Mouse (Mus musculus) cerebellum, adult 8-10 months (tissue): ENCODE measurements around the gene Pzp.

Source experiments
- DNase-seq: peaks from one replicate; pipeline ENCODE4 v3.0.0; 2022

The Pzp gene

DNA sequence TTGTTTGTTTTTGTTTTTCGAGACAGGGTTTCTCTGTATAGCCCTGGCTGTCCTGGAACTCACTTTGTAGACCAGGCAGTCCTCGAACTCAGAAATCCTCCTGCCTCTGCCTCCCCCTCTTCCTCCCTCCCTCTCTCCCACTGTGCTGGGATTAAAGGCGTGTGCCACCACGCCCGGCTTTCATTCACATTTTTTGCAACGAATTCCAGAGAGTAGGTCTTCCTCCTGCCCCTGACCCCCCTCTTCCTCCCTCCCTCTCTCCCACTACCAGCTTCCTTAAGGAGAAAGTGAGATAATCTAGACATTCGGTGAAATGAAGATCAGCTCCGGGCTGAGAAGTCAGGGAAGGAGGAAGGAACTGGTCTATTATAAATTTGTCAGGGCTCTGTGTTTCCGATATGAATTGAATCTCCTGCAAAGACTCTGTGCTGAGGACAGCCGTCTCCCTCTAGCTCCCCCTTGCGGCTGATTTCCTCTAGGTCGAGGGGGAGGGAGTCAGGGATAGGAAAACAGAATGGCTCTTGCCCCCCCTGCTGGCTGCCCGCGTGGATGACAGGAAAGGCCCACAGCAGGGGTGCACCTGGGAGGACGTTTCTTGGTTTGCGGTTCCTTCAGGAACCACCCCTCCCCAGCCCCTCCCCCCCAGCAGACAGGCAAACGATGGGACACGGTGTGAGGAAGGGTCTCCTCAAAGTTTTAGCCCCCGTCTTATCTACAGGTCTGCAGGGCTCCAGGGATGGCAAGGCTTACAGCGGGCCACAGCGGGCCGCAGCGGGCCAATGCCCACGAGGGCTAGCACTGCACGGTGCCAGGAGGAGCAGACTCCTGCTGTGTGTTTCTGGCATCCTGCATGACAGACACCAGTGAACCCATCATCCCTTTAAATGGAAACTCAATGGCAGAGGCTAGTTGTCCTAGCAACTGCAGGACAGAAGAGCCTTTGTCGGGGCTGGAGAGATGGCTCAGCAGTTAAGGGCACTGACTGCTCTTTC lies 46.8 kb downstream of the Pzp start:
- DNase-seq = peak; percentile 98

DNA sequence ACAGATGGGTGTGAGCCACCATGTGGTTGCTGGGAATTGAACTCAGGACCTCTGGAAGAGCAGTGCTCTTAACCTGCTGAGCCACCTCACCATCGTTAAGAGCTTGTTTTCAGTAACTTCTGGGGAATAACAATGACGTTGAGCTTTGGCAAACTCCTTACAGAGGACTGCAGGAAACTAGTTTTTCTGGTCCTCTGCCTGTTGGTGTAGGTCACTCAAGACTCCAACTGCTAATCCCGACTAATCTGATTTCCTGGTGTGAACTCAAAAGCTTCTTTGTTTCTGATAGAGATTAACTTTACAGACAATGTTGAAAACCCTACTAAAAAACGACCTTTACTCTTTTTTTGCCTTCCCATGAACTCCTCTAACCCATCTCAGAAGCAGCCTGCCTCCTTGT lies 49.0 kb downstream of the Pzp start:
- no peak for DNase-seq

DNA sequence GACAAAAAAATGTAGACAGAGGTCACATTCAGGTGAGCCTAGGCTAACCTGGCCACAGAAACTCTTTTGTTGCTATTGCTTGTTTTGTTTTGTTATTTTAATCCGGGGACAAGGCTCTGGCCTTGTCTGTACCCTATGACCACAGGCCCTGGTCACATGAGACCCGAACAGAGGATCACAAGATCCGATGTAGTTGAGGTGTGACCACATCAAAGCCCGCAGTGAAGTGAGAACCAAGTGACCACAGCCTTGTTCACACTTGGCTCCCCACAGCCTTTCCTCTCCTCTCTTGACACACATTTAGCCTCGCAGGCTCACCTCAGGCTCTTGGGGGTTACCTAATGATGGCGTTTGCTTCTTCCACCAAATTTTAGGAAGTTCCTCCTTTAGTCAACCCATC lies 52.4 kb downstream of the Pzp start:
- no peak for DNase-seq

DNA sequence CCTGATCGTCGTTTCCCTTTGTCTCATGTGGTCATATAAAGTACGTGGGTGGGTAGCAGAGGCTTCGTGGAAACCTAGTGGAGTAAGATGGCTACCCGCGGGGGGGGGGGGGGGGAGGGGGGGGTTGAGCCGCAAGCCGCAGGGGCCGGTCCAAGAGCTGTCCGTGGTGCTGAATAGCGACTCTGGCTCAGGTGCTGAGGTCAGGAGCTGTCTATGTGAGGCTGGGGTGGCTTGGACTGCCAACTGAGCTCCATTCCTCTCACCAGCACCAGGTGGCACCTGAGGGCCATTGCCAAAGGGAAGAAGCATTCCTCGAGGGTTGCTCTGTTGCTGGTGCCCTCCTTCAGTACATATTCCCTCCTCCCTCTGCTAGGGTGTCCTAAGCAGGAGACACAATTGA lies 57.1 kb downstream of the Pzp start:
- no peak for DNase-seq

DNA sequence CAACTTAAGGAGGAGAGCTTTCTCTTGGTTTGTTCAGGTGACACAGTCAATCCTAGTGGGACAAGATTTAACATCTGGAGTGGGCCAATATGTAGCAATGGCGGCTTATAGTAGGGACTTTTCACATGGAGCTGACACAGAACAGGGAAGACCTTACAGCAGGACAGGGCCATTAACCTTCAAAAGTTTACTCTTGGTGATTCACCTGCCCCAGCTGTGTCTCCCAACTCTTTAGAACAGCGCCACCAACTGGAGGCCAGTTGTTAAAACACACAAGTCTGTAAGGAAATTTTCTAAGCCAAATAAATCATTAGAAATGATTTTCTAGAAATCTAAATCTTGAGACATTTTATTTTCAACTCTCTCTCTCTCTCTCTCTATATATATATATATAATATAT lies 59.2 kb downstream of the Pzp start:
- no peak for DNase-seq

DNA sequence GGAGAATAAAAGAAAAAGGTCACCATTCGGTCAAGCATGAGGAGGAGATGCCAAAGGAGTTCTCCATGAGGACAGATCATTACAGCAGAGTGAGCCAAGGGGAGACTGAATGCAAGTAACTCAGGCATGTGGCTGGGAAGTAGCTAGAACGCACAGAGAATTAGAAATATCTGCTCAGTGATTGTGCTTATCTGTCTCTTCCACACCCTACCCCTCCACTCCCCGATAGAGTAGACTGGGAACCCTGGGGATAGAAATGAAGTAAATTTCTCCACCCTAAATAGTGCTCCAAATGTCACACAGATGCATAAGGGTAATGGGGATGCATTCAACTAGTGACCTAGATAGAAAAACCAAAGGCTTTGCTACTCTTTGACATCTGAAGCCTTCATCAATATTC lies 60.0 kb downstream of the Pzp start:
- no peak for DNase-seq

DNA sequence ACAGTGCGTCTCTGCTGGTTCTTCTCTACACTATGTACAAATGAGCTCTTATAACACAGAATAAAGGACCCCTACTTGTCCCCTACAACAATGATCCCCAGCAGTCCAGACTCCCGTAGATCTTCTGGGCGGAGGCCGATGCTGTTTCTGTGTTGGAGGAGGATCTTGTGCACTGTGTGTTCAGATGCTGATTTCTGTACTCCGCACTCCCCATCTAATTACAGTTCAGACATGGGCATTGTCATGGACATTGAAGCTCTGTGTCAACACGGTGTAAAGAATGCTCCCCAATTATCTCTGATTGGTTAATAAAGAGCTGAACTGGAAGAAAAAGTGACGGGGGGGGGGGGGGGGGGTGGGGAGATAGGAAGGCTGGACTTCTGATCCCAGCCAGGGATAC lies 60.5 kb downstream of the Pzp start:
- no peak for DNase-seq

DNA sequence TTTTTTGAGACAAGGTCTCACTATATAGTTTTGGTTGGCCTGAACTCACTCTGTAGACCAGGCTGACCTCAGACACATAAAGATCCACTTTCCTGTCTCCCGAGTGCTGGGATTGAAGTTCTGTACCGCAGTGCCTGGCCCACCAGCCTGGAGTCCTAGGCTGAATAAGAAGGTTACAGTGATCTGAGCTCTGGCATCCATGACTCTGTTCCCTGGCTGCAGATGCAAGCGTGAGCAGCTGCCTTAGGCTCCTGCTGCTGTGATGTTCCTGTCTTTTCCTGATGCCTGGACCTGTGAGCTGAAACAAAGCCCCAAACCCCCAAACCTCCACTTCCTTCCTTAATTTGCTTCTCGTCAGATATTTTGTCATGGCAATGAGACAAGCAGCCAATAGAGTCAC lies 61.5 kb downstream of the Pzp start:
- DNase-seq = no peak

DNA sequence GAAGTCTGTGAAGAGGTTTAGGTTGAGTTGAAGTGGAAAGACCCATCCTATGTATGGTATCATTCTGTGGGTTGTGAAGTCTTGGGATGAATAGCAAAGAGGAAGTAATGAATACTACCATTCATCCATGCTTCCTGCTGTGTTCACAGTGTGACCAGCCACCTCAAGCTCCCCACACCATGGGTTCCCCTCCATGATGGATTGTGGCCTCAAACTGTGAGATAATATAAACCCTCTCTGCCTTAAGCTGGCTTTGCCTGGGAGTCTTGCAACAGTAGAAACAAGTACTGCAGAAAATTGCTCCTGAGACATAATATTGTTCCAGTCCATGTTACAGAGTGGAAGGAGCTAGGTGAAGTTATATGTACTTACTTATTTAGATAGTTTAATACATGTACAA lies 64.9 kb downstream of the Pzp start:
- DNase-seq = no peak

DNA sequence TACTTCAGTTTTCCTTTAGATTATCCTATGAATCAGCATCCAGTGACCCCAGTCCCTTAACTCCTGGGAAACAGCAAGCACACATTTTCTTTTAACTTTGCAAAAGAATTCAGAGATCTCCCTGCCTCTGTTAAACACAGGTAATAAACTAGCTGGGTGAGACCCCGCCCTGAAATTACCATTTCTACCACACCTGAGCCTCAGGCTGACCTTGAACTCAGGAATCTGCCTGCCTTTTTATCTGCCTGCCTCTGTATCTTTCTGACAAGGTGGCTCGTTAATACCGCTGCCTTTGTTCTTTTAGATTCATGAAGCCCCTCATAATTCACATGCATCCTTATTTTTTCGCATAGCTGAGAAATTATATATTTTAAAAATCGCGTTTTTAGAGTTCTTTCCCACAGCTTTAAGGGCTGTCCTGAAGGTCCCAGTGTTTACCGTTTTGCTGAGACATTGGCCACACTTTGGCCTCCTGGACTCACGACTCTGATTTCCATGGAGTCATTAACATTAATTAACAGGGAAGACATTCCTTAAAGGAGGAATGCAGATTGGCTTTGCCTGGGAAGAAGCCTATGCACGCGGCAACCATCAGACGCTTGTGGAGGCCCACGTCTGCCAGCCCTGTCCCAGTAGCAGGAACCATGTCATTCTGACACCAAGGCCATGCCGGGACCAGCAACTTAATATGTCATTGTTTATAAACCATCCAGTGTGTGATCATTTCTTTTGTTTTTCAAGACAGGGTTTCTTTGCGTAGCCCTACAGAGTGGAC lies 65.6 kb downstream of the Pzp start:
- DNase-seq = no peak

DNA sequence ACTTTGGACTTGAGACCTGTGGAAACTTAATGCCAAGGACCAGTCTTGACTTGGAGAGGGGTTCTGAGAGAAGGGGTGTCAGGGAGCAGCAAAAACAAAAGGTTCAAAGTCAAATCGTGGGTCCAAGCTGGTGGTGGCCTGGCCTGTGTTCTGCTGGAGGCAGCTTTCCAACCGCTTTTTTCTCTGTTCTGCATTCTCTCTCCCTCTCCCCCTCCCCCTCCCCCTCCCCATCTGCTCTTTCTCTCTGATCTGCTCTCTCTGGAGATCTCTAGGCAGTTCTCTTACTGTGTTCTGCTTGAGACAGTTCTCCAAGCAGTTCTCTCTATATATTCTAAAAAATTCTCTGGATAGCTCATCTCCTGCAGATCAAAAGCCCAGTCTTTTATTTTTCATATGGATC lies 66.2 kb downstream of the Pzp start:
- DNase-seq = no peak

DNA sequence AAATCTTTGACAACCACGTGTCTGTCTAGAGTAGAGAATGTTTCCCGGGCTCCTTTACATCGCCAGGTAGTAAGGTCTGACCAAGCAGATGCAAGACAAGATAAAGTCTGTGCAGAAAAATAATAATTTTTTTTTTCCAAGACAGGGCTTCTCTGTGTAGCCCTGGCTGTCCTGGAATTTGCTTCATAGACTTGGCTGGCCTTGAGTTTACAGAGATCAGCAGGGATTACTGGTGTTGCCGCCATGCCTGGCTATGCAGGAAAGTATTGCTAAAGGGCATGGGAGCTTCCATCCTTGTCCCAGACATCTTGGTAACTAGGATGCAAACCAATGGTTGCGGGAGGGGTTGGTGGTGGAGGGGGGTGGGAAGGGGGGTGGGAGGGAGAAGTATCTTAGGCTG lies 69.3 kb downstream of the Pzp start:
- no peak for DNase-seq

DNA sequence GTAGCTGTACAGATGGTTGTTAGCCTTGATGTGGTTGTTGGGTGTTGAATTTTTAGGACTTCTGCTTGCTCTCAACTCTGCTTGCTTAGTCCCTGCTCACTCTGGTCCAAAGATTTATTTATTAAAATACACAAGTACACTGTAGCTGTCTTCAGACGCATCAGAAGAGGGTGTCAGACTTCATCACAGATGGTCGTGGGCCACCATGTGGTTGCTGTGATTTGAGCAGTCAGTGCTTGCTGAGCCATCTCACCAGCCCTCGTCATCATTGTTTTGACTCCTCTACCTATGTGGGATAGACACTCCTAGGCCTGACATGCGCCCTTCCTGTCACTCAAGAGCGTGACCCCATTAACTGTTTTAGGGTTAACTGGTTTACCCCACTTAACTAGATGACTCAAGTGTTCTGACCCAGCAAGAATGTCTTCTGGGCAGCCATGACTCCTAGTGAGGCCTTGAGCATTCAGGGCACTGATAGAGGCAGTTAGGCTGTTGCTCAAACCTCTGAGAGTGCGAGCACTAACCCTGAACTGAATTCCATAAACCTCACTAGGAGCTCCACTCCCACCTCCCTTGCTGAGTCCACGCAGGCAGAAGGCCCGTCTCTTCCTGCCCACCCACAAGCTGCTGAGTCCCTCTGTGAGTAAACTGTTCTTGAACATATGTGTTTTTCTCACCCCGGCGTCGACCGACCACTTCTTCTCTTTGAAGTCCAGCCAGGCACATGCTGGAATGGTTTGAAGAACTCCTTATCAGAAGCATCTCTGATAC lies 70.5 kb downstream of the Pzp start:
- no peak for DNase-seq

DNA sequence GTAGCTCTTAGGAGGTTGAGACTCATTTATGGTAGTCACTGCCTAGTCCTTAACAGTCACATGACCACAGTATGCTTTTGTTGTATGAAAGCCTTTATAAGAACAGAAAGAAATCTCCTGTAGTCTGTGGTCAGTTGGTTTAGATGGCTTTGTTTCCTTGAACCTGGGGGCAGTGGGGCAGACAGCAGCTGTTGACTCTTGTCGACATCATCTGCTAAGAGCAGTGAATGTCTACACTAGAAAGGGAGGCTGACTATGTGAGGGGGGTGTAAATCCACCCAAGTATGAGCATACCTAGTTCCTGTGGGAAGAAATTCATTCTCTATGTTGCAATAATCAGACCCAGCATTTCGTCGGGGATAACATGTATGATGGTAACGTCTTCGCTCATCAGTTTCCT lies 79.5 kb downstream of the Pzp start:
- no peak for DNase-seq

DNA sequence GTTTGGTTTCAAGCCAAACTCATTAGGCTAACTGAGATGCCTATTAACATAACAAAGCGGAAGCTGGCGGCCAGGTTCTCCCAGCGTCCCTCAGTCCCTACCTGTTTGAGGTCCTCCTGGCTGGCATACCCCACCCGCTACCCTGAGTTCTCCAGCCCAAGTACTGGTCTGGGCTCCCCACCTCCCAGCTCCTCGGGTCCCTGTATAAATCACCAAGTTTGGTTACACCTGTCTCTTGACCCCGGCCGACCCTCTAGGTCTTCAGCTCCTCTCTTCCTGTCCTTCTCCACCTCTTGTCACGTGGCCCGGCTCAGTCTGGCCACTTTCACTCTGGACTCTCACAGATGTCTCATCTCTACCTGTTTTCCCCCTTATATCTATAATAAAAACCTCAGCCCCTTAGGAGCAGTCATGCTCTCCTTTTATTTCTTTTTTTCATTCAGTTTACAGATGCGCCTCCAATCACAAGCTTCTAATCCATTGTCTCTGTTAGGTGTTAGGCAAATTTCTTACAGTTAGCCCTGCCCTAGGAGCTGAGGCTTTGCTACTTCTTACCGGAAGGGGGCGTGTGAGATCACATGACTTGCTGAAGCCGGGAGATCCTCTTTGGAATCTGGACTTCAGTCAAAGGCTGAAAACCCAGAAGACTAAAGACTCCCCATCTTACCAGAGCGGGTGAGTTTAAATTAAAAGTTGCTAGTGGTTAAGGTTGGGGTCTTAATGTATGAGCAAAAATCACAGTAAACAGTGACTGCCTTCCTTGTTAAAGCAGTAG lies 80.6 kb downstream of the Pzp start:
- no peak for DNase-seq

DNA sequence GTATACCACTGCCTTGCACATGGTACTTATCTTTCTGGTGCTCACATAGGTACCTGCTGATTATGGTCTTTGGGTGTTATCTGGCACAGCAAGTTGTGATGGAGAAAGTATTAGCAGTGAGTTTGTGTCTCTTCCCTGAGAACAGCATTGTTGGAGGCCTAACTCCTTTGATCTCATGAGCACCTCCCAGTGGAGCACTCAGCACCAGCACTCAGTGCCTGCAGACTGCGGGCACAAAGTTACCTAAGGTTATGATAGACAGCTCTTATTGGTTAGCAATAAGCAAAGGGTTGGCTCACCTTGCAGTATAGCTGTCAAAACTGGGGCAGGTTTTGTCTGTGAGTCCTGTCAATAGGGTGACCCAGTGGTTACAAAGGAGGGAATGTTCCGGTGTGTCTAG lies 86.3 kb downstream of the Pzp start:
- DNase-seq = no peak

DNA sequence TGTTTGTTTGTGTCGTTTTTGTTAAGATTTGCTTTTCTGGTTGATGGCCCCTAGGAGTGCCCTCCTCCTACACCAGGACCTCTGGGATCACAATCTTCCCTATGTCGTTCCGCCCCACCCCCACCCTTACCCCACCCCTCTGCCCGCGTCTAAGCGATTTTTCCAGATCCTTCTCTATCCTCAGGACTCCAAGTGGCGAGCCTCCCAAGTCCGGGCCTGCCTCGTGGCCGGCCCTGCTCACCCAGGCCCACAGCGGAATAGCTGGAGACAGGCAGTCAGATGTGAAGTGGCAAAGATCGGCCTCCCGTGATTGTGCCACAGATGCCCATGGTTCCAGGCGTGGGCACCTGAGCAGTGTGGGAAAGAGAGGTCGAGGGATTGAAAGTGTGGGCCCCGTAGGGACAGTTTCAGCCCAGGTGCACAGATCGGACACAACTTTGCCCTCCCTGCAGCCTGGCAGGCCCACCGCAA lies 87.6 kb downstream of the Pzp start:
- peak; percentile 50 for DNase-seq

DNA sequence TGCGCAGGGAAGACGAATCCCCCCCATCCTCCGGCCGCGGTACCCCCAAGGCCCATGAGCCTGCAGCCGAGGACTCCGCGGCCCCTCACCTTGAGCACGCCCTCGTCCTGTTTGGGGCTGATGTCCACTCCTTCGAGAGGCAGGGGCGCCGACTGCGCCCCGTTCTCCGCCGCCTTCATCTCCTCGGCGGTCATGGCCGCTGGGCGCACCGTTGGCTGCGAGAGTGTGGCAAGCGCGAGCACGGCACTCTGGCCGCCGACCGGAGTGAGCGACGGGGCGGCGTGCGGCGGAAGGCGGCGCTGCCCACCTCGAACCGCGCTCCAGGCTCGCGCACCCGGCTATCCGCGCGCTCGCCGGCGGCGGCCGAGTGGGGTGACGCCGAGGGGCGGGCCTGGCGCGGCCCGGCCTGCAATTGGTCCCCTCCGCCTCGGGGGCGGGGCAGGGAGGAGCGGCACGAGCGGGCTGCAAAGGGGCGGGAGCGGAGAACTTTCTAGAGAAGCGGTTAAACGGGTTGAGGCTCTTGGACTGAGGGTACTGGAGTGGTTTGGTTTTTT lies 88.1 kb downstream of the Pzp start, which contains the start of gene Fkbp4:
Gene Fkbp4 (minus strand): TSS at position 361 of the 554 bp plus-strand sequence.
- DNase-seq = peak; percentile 92

DNA sequence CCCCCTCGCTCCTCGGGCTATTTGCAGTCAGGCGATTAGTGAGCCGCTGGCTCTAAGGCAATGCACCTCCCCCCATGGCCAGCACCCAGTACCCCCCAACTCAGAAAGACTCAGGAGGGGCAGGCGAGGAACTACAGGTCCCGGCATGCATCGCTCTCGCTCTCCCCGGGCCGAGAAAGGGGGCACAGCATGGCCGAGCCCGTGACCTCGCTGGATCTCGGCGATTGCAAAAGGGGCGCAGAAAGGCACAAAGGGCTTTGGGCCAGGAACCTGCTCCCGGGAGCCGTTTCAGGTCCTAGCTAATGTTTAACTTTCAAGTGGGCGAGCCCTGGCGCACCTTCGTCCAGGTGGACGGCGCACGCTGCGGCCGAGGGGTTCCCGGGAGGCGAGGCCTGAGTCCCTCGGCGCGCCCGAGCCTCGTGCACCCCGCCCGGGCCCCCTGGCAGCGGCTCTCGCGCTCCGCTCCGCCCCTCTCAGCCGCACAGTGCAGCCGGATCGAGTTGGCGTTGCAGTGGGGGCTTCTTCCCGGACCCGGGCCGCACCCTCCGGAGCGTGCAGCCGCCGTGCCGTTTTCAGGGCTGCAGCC lies 88.7 kb downstream of the Pzp start:
- peak; percentile 69 for DNase-seq

DNA sequence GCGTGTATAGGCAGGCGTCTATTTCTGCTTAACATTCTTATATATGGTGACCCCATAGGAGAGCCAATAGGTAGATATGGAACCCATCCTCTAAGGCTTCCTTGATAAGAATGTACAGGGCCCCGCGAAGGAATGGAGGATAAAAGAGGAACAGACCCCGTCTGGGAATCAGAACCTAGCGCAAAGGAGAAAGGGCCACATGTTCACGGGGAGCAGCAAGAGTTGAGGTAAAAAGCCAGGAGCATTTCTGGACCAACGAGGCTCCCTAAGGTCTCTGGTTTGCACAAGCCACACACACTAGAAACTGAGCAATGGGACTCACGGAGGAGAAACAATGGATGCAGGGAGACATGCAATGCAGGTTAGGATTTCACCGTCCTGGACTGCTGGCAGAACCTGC lies 89.2 kb downstream of the Pzp start:
- DNase-seq = no peak

DNA sequence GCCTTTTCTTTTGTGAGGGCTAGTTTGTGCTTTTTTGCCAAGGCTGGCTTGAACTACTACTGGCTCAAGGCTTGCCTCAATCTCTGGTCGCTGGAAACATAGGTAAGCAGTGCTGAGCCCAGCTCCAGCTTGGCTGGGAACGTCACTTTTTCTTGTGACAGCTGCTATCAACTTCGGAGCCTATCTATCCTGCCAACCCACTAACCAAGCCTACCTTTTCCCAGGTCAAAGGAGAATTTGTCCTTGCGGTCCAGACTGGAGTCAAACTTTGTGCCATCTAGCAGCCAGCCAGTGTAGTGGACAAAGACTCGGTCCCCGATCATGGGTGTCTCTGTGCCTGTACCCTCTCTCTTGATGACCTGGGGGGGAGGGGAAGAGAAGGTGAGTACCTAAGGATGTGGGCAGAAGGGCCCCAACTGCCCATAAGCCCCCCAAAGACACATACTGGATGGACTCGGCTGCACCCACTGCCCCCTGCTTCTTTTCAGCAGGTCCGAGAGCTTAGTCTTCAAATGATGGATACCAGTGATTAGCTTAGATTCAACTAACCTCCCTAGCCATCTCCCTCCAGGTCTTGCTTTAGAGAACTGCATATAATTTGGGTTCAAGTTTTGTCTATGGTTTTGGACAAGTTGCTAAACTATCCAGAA lies 90.0 kb downstream of the Pzp start:
- no peak for DNase-seq
